Mouse (Mus musculus) cerebellum, adult 2 months (tissue): ENCODE data around the gene Cd93. TPM values are rescaled to one million over a fixed set of nuclear protein-coding genes. Genes with fewer than 3 reads are reported as not detected.

ENCODE experiments used
- DNase-seq, 2 experiments: peaks; one replicate each; pipeline ENCODE4 v3.0.0; 2021
- H3K27ac ChIP-seq: fragments of 200-500 bp; 2 replicates; pipeline ENCODE4 v1.5.1; 2012; ENCODE audit warnings: low read length, control low read depth, inconsistent platforms; ENCODE audit not compliant: insufficient read depth
- H3K27me3 ChIP-seq: fragments of 200-500 bp; 2 replicates; pipeline ENCODE4 v1.6.1; 2012; ENCODE audit warnings: inconsistent platforms, mild to moderate bottlenecking, low read length, moderate library complexity; ENCODE audit not compliant: control insufficient read depth, insufficient read depth
- H3K4me1 ChIP-seq: fragments of 200-500 bp; 2 replicates; pipeline ENCODE4 v1.6.1; 2011; ENCODE audit warnings: low read length; ENCODE audit not compliant: control insufficient read depth, insufficient read depth
- H3K4me3 ChIP-seq: fragments of 200-500 bp; replicated peaks from 2 replicates; pipeline ENCODE3; 2011; ENCODE audit warnings: mild to moderate bottlenecking, low read depth, low read length, control low read depth; ENCODE audit not compliant: insufficient read depth
- CTCF ChIP-seq: fragments of 200-500 bp; IDR thresholded peaks from 2 replicates; pipeline ENCODE4 v1.5.1; 2011; ENCODE audit warnings: low read depth, mild to moderate bottlenecking, control low read depth, low read length, moderate library complexity, borderline replicate concordance; ENCODE audit not compliant: insufficient read depth
- POLR2A ChIP-seq: fragments of 200-500 bp; IDR thresholded peaks from 2 replicates; pipeline ENCODE4 v1.6.1; 2011; ENCODE audit warnings: low read length, control low read depth, borderline replicate concordance; ENCODE audit not compliant: insufficient read depth
- WGBS: fragments of 180-500 bp; shearing (Covaris S2); methylation state at CpG from one replicate; pipeline ENCODE4 v1.1.7; 2018; 5-methylcytosine and 5-hydroxymethylcytosine counted together
- polyA plus RNA-seq: library from polyadenylated mRNA; depleted of rRNA; stranded (reverse); fragments of >200 nt; gene quantifications from 2 replicates; pipeline ENCODE4 v1.2.3, GENCODE M21; 2012; rRNA removed

The Cd93 gene
- polyA plus RNA-seq, 1 experiment, result 3.2 TPM

- Histone ChIP-seq H3K4me3 (no peak overlapping the region), H3K27me3 (no peaks in the 10 kb centered on the region; the same call in 1 of the 2 replicates), H3K27ac (no peak overlapping the region), H3K4me1 (peaks cover 3% of the 10 kb centered on the region; the same call in 1 of the 2 replicates)
- 62% methylated on average over 10 of the region's 10 CpGs for WGBS
- no peak for DNase-seq
- TF ChIP-seq CTCF (no peak), POLR2A (no peak)
These were observed 47.2 kb downstream of the Cd93 start for GRCm38 (mm10) chr2:148396209-148396608.

- WGBS, result 2% methylated on average over 83 of the region's 83 CpGs
- DNase-seq, result peak in 1 of 2 experiments; percentile 14
- no peak within 1 kb of the TSS for H3K4me3 ChIP-seq
- TF ChIP-seq CTCF (peak; percentile 25; the same call in 1 of the 2 replicates), POLR2A (no peak)
- no peaks in the 10 kb centered on the region; the same call in 1 of the 2 replicates for H3K27me3 ChIP-seq
- H3K4me1 ChIP-seq, result peaks cover 3% of the 10 kb centered on the region; the same call in 1 of the 2 replicates
- no peak within 1 kb of the TSS for H3K27ac ChIP-seq
These were observed 48.0 kb downstream of the Cd93 start, which contains the start of gene Sstr4 for GRCm38 (mm10) chr2:148395131-148396051. Gene Sstr4, plus strand, starts transcription at chr2:148395344.

- no peak for DNase-seq
- TF ChIP-seq POLR2A, result no peak
- TF ChIP-seq CTCF, result no peak
- H3K4me3 ChIP-seq, result no peak overlapping the region
- peaks cover 3% of the 10 kb centered on the region; the same call in 1 of the 2 replicates for H3K4me1 ChIP-seq
- no peak overlapping the region for H3K27ac ChIP-seq
- no peaks in the 10 kb centered on the region; the same call in 1 of the 2 replicates for H3K27me3 ChIP-seq
These were observed 49.5 kb downstream of the Cd93 start for GRCm38 (mm10) chr2:148393846-148394245.

- DNase-seq, result no peak
- no peak overlapping the region for H3K27ac ChIP-seq
- H3K27me3 ChIP-seq, result no peaks in the 10 kb centered on the region; the same call in 1 of the 2 replicates
- no peak for TF ChIP-seq CTCF
- no peak for TF ChIP-seq POLR2A
- no peak overlapping the region for H3K4me3 ChIP-seq
- H3K4me1 ChIP-seq, result peaks cover 3% of the 10 kb centered on the region; the same call in 1 of the 2 replicates
- 79% methylated on average over 1 of the region's 1 CpGs for WGBS
These were observed 50.2 kb downstream of the Cd93 start for GRCm38 (mm10) chr2:148393149-148393548.

GRCm38 (mm10) chr2:148387652-148388581 is 55.4 kb downstream of the Cd93 start:
- Histone ChIP-seq H3K27me3 (no peaks in the 10 kb centered on the region), H3K4me3 (no peak overlapping the region), H3K4me1 (no peaks in the 10 kb centered on the region), H3K27ac (no peak overlapping the region)
- no peak for DNase-seq
- TF ChIP-seq CTCF (no peak), POLR2A (no peak)
- WGBS, result 70% methylated on average over 6 of the region's 6 CpGs

GRCm38 (mm10) chr2:148386927-148387326 is 56.4 kb downstream of the Cd93 start:
- no peaks in the 10 kb centered on the region for H3K27me3 ChIP-seq
- TF ChIP-seq POLR2A (no peak), CTCF (no peak)
- no peak overlapping the region for H3K4me3 ChIP-seq
- DNase-seq, result no peak
- H3K4me1 ChIP-seq, result no peaks in the 10 kb centered on the region
- 94% methylated on average over 2 of the region's 2 CpGs for WGBS
- no peak overlapping the region for H3K27ac ChIP-seq

Other genes starting within 250 kb of the Cd93 start
- 0.89 and 1.1 TPM in 2 replicates for gene Sstr4, start 48.2 kb downstream of the Cd93 start, polyA plus RNA-seq
- gene Thbd, start 35.4 kb downstream of the Cd93 start, polyA plus RNA-seq, result 6.3 and 6.5 TPM in 2 replicates
- gene Nxt1, start 229.0 kb upstream of the Cd93 start, polyA plus RNA-seq, result 26.8 and 27.8 TPM in 2 replicates
- gene Gzf1, start 237.5 kb upstream of the Cd93 start, polyA plus RNA-seq, result 17.8 and 18.7 TPM in 2 replicates